Mouse (Mus musculus): ENCODE measurements around the gene Traip.

Traip gene

GRCm38 (mm10) chr9:107949922-107950235, at the start of gene Traip:
Gene Traip, plus strand, starts transcription at chr9:107950136.
- no peak for DNase-seq (ENCODE audit: extremely low read depth, insufficient read length, low spot score)

GRCm38 (mm10) chr9:107900840-107901626, 48.9 kb upstream of the Traip start:
- no peak for DNase-seq (ENCODE audit: extremely low read depth, insufficient read length, low spot score)

- DNase-seq (ENCODE audit: extremely low read depth, insufficient read length, low spot score), result no peak
Observed at GRCm38 (mm10) chr9:107901627-107901914, 48.4 kb upstream of the Traip start.

GRCm38 (mm10) chr9:107904726-107905125, 45.2 kb upstream of the Traip start:
- DNase-seq (ENCODE audit: extremely low read depth, insufficient read length, low spot score), result peak; percentile 47

GRCm38 (mm10) chr9:107906252-107906966, 43.5 kb upstream of the Traip start, which contains the start of gene Mst1r:
Gene Mst1r, plus strand, starts transcription at chr9:107906873.
- DNase-seq (ENCODE audit: extremely low read depth, insufficient read length, low spot score), result peak; percentile 38

GRCm38 (mm10) chr9:107906967-107907800, 42.8 kb upstream of the Traip start:
- DNase-seq (ENCODE audit: extremely low read depth, insufficient read length, low spot score), result no peak

- no peak for DNase-seq (ENCODE audit: extremely low read depth, insufficient read length, low spot score)
Observed at GRCm38 (mm10) chr9:107907801-107908120, 42.2 kb upstream of the Traip start.

GRCm38 (mm10) chr9:107908410-107909158, 41.4 kb upstream of the Traip start:
- no peak for DNase-seq (ENCODE audit: extremely low read depth, insufficient read length, low spot score)

- no peak for DNase-seq (ENCODE audit: extremely low read depth, insufficient read length, low spot score)
Observed at GRCm38 (mm10) chr9:107910025-107910769, 39.7 kb upstream of the Traip start.

- DNase-seq (ENCODE audit: extremely low read depth, insufficient read length, low spot score), result no peak
Observed at GRCm38 (mm10) chr9:107914764-107915420, 35.0 kb upstream of the Traip start.

GRCm38 (mm10) chr9:107917895-107918608, 31.9 kb upstream of the Traip start:
- DNase-seq (ENCODE audit: extremely low read depth, insufficient read length, low spot score), result peak; percentile 48

- no peak for DNase-seq (ENCODE audit: extremely low read depth, insufficient read length, low spot score)
Observed at GRCm38 (mm10) chr9:107918884-107919283, 31.1 kb upstream of the Traip start.

GRCm38 (mm10) chr9:107919441-107919840, 30.5 kb upstream of the Traip start:
- no peak for DNase-seq (ENCODE audit: extremely low read depth, insufficient read length, low spot score)

GRCm38 (mm10) chr9:107923021-107923420, 26.9 kb upstream of the Traip start:
- DNase-seq (ENCODE audit: extremely low read depth, insufficient read length, low spot score), result no peak

GRCm38 (mm10) chr9:107923956-107924355, 26.0 kb upstream of the Traip start:
- DNase-seq (ENCODE audit: extremely low read depth, insufficient read length, low spot score), result no peak

GRCm38 (mm10) chr9:107925251-107925650, 24.7 kb upstream of the Traip start:
- DNase-seq (ENCODE audit: extremely low read depth, insufficient read length, low spot score), result no peak

- no peak for DNase-seq (ENCODE audit: extremely low read depth, insufficient read length, low spot score)
Observed at GRCm38 (mm10) chr9:107926920-107927420, 23.0 kb upstream of the Traip start.

- no peak for DNase-seq (ENCODE audit: extremely low read depth, insufficient read length, low spot score)
Observed at GRCm38 (mm10) chr9:107927749-107928148, 22.2 kb upstream of the Traip start.

GRCm38 (mm10) chr9:107928169-107928568, 21.8 kb upstream of the Traip start, which contains the start of gene Actl11:
Gene Actl11, plus strand, starts transcription at chr9:107928469.
- no peak for DNase-seq (ENCODE audit: extremely low read depth, insufficient read length, low spot score)

Data from 3134 (cell line).